Mouse (Mus musculus): ENCODE results near the gene Aff1.
A peak's percentile ranks its signal among the peaks of the same experiment; 100 is the strongest.

Aff1 gene

GRCm38 (mm10) chr5:103772252-103772651 lies 80.1 kb downstream of the Aff1 start:
- peak in 1 of 2 experiments; percentile 30 for DNase-seq (ENCODE audit: low spot score in 2 of 2)

GRCm38 (mm10) chr5:103773100-103773552 lies 81.0 kb downstream of the Aff1 start:
- DNase-seq (ENCODE audit: low spot score in 2 of 2), result no peak

- DNase-seq (ENCODE audit: low spot score in 2 of 2), result peak in 1 of 2 experiments; percentile 44
Measured at GRCm38 (mm10) chr5:103774703-103775333, 82.6 kb downstream of the Aff1 start.

- DNase-seq (ENCODE audit: low spot score in 2 of 2), result no peak
Measured at GRCm38 (mm10) chr5:103775429-103775828, 83.3 kb downstream of the Aff1 start.

- no peak for DNase-seq (ENCODE audit: low spot score in 2 of 2)
Measured at GRCm38 (mm10) chr5:103776842-103777241, 84.7 kb downstream of the Aff1 start.

GRCm38 (mm10) chr5:103777446-103777845 lies 85.3 kb downstream of the Aff1 start:
- no peak for DNase-seq (ENCODE audit: low spot score in 2 of 2)

- peak; percentile 27 to 38 for DNase-seq (ENCODE audit: low spot score in 2 of 2)
Measured at GRCm38 (mm10) chr5:103778314-103779117, 86.3 kb downstream of the Aff1 start.

- no peak for DNase-seq (ENCODE audit: low spot score in 2 of 2)
Measured at GRCm38 (mm10) chr5:103779836-103780235, 87.7 kb downstream of the Aff1 start.

GRCm38 (mm10) chr5:103780266-103780665 lies 88.1 kb downstream of the Aff1 start:
- DNase-seq (ENCODE audit: low spot score in 2 of 2), result no peak

GRCm38 (mm10) chr5:103780836-103781235 lies 88.7 kb downstream of the Aff1 start:
- DNase-seq (ENCODE audit: low spot score in 2 of 2), result no peak

- DNase-seq (ENCODE audit: low spot score in 2 of 2), result no peak
Measured at GRCm38 (mm10) chr5:103783086-103783668, 91.0 kb downstream of the Aff1 start.

- no peak for DNase-seq (ENCODE audit: low spot score in 2 of 2)
Measured at GRCm38 (mm10) chr5:103786096-103786495, 93.9 kb downstream of the Aff1 start.

GRCm38 (mm10) chr5:103788476-103788875 lies 96.3 kb downstream of the Aff1 start:
- no peak for DNase-seq (ENCODE audit: low spot score in 2 of 2)

- peak; percentile 32 to 55 for DNase-seq (ENCODE audit: low spot score in 2 of 2)
Measured at GRCm38 (mm10) chr5:103788976-103789375, 96.8 kb downstream of the Aff1 start.

- peak; percentile 28 to 64 for DNase-seq (ENCODE audit: low spot score in 2 of 2)
Measured at GRCm38 (mm10) chr5:103789619-103790116, 97.5 kb downstream of the Aff1 start.

GRCm38 (mm10) chr5:103791741-103792140 lies 99.6 kb downstream of the Aff1 start:
- no peak for DNase-seq (ENCODE audit: low spot score in 2 of 2)

GRCm38 (mm10) chr5:103795121-103795520 lies 102.9 kb downstream of the Aff1 start:
- no peak for DNase-seq (ENCODE audit: low spot score in 2 of 2)

- DNase-seq (ENCODE audit: low spot score in 2 of 2), result no peak
Measured at GRCm38 (mm10) chr5:103796035-103796434, 103.9 kb downstream of the Aff1 start.

- DNase-seq (ENCODE audit: low spot score in 2 of 2), result peak in 1 of 2 experiments; percentile 36
Measured at GRCm38 (mm10) chr5:103797774-103798173, 105.6 kb downstream of the Aff1 start.

- no peak for DNase-seq (ENCODE audit: low spot score in 2 of 2)
Measured at GRCm38 (mm10) chr5:103799438-103799837, 107.3 kb downstream of the Aff1 start.

- DNase-seq (ENCODE audit: low spot score in 2 of 2), result no peak
Measured at GRCm38 (mm10) chr5:103800009-103800408, 107.8 kb downstream of the Aff1 start.

GRCm38 (mm10) chr5:103803386-103803785 lies 111.2 kb downstream of the Aff1 start:
- DNase-seq (ENCODE audit: low spot score in 2 of 2), result no peak
